Mouse (Mus musculus) embryonic fibroblast, embryonic 13.5 days (primary cell): ENCODE results near the gene Abcd1.

Source experiments
- CTCF ChIP-seq: IDR thresholded peaks from 2 replicates; pipeline ENCODE4 v1.5.1; 2011; ENCODE audit warnings: mild to moderate bottlenecking, control low read depth, low read length, moderate library complexity, borderline replicate concordance; ENCODE audit not compliant: insufficient read depth
- POLR2A ChIP-seq: IDR thresholded peaks from 2 replicates; pipeline ENCODE4 v1.6.1; 2011; ENCODE audit warnings: low read depth, mild to moderate bottlenecking, control low read depth, low read length, moderate library complexity

DNA sequence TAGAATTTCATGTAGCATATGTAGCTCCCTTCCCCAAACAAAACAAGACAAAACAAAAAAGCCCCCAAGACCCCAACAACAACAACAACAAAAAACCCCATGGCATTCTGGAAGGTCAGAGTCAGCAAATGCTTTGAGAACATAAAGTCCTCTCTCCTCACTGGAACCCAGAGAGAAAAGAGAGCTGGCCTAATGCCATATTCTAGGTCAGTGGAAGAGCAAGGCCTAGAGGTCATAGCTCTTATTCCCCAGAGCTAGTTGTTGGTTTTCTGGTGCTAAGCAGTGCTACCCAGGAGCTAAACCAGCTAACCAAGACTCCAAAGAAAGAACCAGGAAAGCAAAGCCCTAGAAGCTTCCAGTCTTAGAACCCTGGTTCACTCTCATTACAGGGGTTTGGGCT is 69.3 kb downstream of the Abcd1 start:
- TF ChIP-seq POLR2A (no peak), CTCF (no peak)
